Mouse (Mus musculus): ENCODE results near the gene 9030612E09Rik. TPM values are rescaled to one million over a fixed set of nuclear protein-coding genes. Genes with fewer than 3 reads are reported as not detected.

The 9030612E09Rik gene
- 0.35 TPM for polyA plus RNA-seq (2012; fragmentation: generic; extraction: Trizol)

GRCm38 (mm10) chr10:43174326-43175155 is at the start of gene 9030612E09Rik, which contains the start of gene Sobp:
TSS of gene 9030612E09Rik (plus strand) at chr10:43174704.
TSS of gene Sobp (minus strand) at chr10:43174530.
- Histone ChIP-seq H3ac (ENCODE audit: control insufficient read depth, insufficient read length) (peak within 1 kb of the TSS; percentile 85), H3K4me3 (peak within 1 kb of the TSS; percentile 57), H3K36me3 (ENCODE audit: control insufficient read depth, insufficient read depth) (no peaks in the 10 kb centered on the region), H3K27me3 (ENCODE audit: control insufficient read depth, insufficient read depth, insufficient read length) (peaks cover 7% of the 10 kb centered on the region), H3K4me2 (ENCODE audit: low read depth) (peak within 1 kb of the TSS; percentile 93), H3K79me2 (ENCODE audit: control insufficient read depth, insufficient read depth) (peaks cover 6% of the 10 kb centered on the region)
- TF ChIP-seq POLR2AphosphoS2 (IDR thresholded peaks at IDR 0.05; ENCODE audit: insufficient read length, low read depth) (no peak), CEBPB (IDR thresholded peaks at IDR 0.05; ENCODE audit: insufficient read depth, poor library complexity, severe bottlenecking) (no peak), REST (IDR thresholded peaks at IDR 0.05; ENCODE audit: insufficient read depth, insufficient read length) (no peak), POLR2A (IDR thresholded peaks at IDR 0.05; ENCODE audit: insufficient read length, low read depth) (peak; percentile 69), TCF3 (IDR thresholded peaks at IDR 0.05; ENCODE audit: insufficient read length, low read depth) (peak; percentile 7), USF1 (IDR thresholded peaks at IDR 0.05; ENCODE audit: low read depth) (no peak), E2F4 (IDR thresholded peaks at IDR 0.05; ENCODE audit: insufficient read depth) (no peak), MYOG (IDR thresholded peaks at IDR 0.05; ENCODE audit: control insufficient read depth in 1 of 3, insufficient read depth in 1 of 3, insufficient read length in 2 of 3, low read depth in 2 of 3) (peak in 2 of 3 experiments; percentile 82 to 85), MYOD1 (IDR thresholded peaks at IDR 0.05; ENCODE audit: control insufficient read depth in 1 of 3, insufficient read length in 2 of 3, low read depth in 2 of 3) (peak in 2 of 3 experiments; percentile 66 to 74), SRF (IDR thresholded peaks at IDR 0.05; ENCODE audit: control insufficient read depth, insufficient read length, low read depth) (no peak), TCF12 (IDR thresholded peaks at IDR 0.05; ENCODE audit: insufficient read depth, poor library complexity, severe bottlenecking) (no peak), MAX (IDR thresholded peaks at IDR 0.05; ENCODE audit: low read depth) (no peak)

- H3K4me2 ChIP-seq (ENCODE audit: low read depth): no peak overlapping the region
- H3K79me2 ChIP-seq (ENCODE audit: control insufficient read depth, insufficient read depth): no peaks in the 10 kb centered on the region
- H3K36me3 ChIP-seq (ENCODE audit: control insufficient read depth, insufficient read depth): no peaks in the 10 kb centered on the region
- H3K27me3 ChIP-seq (ENCODE audit: control insufficient read depth, insufficient read depth, insufficient read length): no peaks in the 10 kb centered on the region
- no peak overlapping the region for H3K4me3 ChIP-seq
- no peak for TF ChIP-seq CEBPB (IDR thresholded peaks at IDR 0.05; ENCODE audit: insufficient read depth, poor library complexity, severe bottlenecking)
- TF ChIP-seq MYOG (IDR thresholded peaks at IDR 0.05; ENCODE audit: control insufficient read depth in 1 of 3, insufficient read depth in 1 of 3, insufficient read length in 2 of 3, low read depth in 2 of 3): no peak
- no peak for TF ChIP-seq E2F4 (IDR thresholded peaks at IDR 0.05; ENCODE audit: insufficient read depth)
- no peak for TF ChIP-seq POLR2AphosphoS2 (IDR thresholded peaks at IDR 0.05; ENCODE audit: insufficient read length, low read depth)
- TF ChIP-seq MAX (IDR thresholded peaks at IDR 0.05; ENCODE audit: low read depth): no peak
- H3ac ChIP-seq (ENCODE audit: control insufficient read depth, insufficient read length): no peak overlapping the region
These were observed 45.8 kb upstream of the 9030612E09Rik start for GRCm38 (mm10) chr10:43128750-43129149.

- no peak for TF ChIP-seq TCF3 (IDR thresholded peaks at IDR 0.05; ENCODE audit: insufficient read length, low read depth)
- no peak for TF ChIP-seq MYOD1 (IDR thresholded peaks at IDR 0.05; ENCODE audit: control insufficient read depth in 1 of 3, insufficient read length in 2 of 3, low read depth in 2 of 3)
- TF ChIP-seq CEBPB (IDR thresholded peaks at IDR 0.05; ENCODE audit: insufficient read depth, poor library complexity, severe bottlenecking): no peak
- no peak for TF ChIP-seq POLR2AphosphoS2 (IDR thresholded peaks at IDR 0.05; ENCODE audit: insufficient read length, low read depth)
- TF ChIP-seq MYOG (IDR thresholded peaks at IDR 0.05; ENCODE audit: control insufficient read depth in 1 of 3, insufficient read depth in 1 of 3, insufficient read length in 2 of 3, low read depth in 2 of 3): no peak
- no peak for TF ChIP-seq POLR2A (IDR thresholded peaks at IDR 0.05; ENCODE audit: insufficient read length, low read depth)
- TF ChIP-seq USF1 (IDR thresholded peaks at IDR 0.05; ENCODE audit: low read depth): no peak
- no peak for TF ChIP-seq MAX (IDR thresholded peaks at IDR 0.05; ENCODE audit: low read depth)
- no peak for TF ChIP-seq TCF12 (IDR thresholded peaks at IDR 0.05; ENCODE audit: insufficient read depth, poor library complexity, severe bottlenecking)
- no peak for TF ChIP-seq SRF (IDR thresholded peaks at IDR 0.05; ENCODE audit: control insufficient read depth, insufficient read length, low read depth)
- no peak for TF ChIP-seq E2F4 (IDR thresholded peaks at IDR 0.05; ENCODE audit: insufficient read depth)
- TF ChIP-seq REST (IDR thresholded peaks at IDR 0.05; ENCODE audit: insufficient read depth, insufficient read length): no peak
- Histone ChIP-seq H3ac (ENCODE audit: control insufficient read depth, insufficient read length) (no peak overlapping the region), H3K27me3 (ENCODE audit: control insufficient read depth, insufficient read depth, insufficient read length) (no peaks in the 10 kb centered on the region), H3K4me2 (ENCODE audit: low read depth) (no peak overlapping the region), H3K4me3 (no peak overlapping the region), H3K36me3 (ENCODE audit: control insufficient read depth, insufficient read depth) (no peaks in the 10 kb centered on the region), H3K79me2 (ENCODE audit: control insufficient read depth, insufficient read depth) (no peaks in the 10 kb centered on the region)
These were observed 40.5 kb upstream of the 9030612E09Rik start for GRCm38 (mm10) chr10:43134027-43134426.

GRCm38 (mm10) chr10:43143173-43143572 is 31.3 kb upstream of the 9030612E09Rik start:
- Histone ChIP-seq H3K36me3 (ENCODE audit: control insufficient read depth, insufficient read depth) (no peaks in the 10 kb centered on the region), H3K4me3 (no peak overlapping the region), H3K79me2 (ENCODE audit: control insufficient read depth, insufficient read depth) (no peaks in the 10 kb centered on the region), H3K27me3 (ENCODE audit: control insufficient read depth, insufficient read depth, insufficient read length) (no peaks in the 10 kb centered on the region), H3K4me2 (ENCODE audit: low read depth) (no peak overlapping the region), H3ac (ENCODE audit: control insufficient read depth, insufficient read length) (no peak overlapping the region)
- no peak for TF ChIP-seq MAX (IDR thresholded peaks at IDR 0.05; ENCODE audit: low read depth)
- no peak for TF ChIP-seq POLR2AphosphoS2 (IDR thresholded peaks at IDR 0.05; ENCODE audit: insufficient read length, low read depth)
- TF ChIP-seq REST (IDR thresholded peaks at IDR 0.05; ENCODE audit: insufficient read depth, insufficient read length): no peak
- TF ChIP-seq CEBPB (IDR thresholded peaks at IDR 0.05; ENCODE audit: insufficient read depth, poor library complexity, severe bottlenecking): 0 out of 2 replicates have a peak, but pooled peaks have one; percentile 10
- no peak for TF ChIP-seq POLR2A (IDR thresholded peaks at IDR 0.05; ENCODE audit: insufficient read length, low read depth)
- no peak for TF ChIP-seq MYOD1 (IDR thresholded peaks at IDR 0.05; ENCODE audit: control insufficient read depth in 1 of 3, insufficient read length in 2 of 3, low read depth in 2 of 3)
- peak; percentile 63 for TF ChIP-seq SRF (IDR thresholded peaks at IDR 0.05; ENCODE audit: control insufficient read depth, insufficient read length, low read depth)
- no peak for TF ChIP-seq TCF12 (IDR thresholded peaks at IDR 0.05; ENCODE audit: insufficient read depth, poor library complexity, severe bottlenecking)

Measured in myocyte (in vitro differentiated cells).